ENCODE assay signal across 32 mouse cellular contexts in the genomic region with DNA sequence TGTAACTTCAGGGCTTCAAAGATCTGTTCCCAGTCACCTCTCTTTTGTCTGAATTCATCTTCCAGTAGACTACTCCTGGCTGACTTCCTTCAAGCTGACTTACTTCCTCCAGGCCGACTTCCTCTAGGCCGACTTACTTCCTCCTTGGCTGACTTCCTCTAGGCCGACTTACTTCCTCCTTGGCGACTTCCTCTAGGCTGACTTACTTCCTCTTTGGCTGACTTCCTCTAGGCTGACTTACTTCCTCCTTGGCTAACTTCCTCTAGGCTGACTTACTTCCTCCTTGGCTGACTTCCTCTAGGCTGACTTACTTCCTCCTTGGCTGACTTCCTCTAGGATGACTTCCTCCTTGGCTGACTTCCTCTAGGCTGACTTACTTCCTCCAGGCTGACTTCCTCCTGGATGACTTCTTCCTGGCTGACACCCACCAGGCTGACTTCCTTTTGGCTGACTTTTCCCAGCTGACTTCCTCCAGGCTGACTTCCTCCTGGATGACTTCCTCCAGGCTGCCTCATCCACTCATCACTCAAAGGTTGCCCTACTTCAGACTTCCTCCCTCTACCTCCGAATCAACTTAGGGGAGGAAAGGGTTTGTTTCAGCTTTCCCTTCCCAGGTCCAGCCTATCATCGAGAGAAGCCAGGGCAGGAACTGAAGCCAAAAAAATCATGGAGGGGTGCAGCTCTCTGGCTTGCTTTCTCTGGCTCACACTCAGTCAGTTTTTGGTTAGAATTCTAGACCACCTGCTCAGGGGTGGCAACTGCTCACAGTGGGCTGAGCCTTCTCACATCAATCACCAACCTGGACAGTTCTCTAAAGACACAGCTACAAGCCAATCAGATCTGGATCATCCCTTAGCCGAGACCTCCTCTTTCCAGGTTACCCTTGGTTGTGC.
DNase-seq lines count a peak whose midpoint lies in the region; ATAC-seq and TF ChIP-seq lines count a peak whose summit lies in the region.
"Had no signal": no experiment of that assay in that cellular context is flagged by ENCODE, and none has a peak within 500 bp of the region (broad histone marks: within the 10 kb centered on the region; RNA-seq: fewer than 3 reads in every experiment).

No protein-coding gene starts in this region.

- H3K27me3 ChIP-seq in testis, adult 2 months (ENCODE audit: control insufficient read depth, insufficient read depth, low read length) = no peaks in the 10 kb centered on the region
- no peaks in the 10 kb centered on the region for H3K27me3 ChIP-seq in intestine, embryonic 15.5 days (replicated peaks)
- H3K27me3 ChIP-seq: forebrain, embryonic 12.5 days; hindbrain, embryonic 13.5 days; midbrain, embryonic 12.5 days had no signal

- H3K4me1 ChIP-seq in testis, adult 2 months (ENCODE audit: control insufficient read depth, insufficient read depth, low read length) = peaks cover 3% of the 10 kb centered on the region; the same call in 1 of the 2 replicates
- no peaks in the 10 kb centered on the region for H3K4me1 ChIP-seq in bone marrow, adult 2 months (ENCODE audit: control insufficient read depth, insufficient read depth, low read length)
- H3K4me1 ChIP-seq in intestine, embryonic 15.5 days (replicated peaks) = 0 out of 2 replicates have a peak, but pooled peaks cover 6% of the 10 kb centered on the region
- H3K4me1 ChIP-seq: forebrain, embryonic 12.5 days; hindbrain, embryonic 13.5 days; midbrain, embryonic 12.5 days had no signal

- H3K9ac ChIP-seq in intestine, embryonic 15.5 days = no peak overlapping the region
- H3K9ac ChIP-seq: forebrain, embryonic 12.5 days; forebrain, postnatal 0 days; hindbrain, embryonic 13.5 days; liver, embryonic 14.5 days; midbrain, embryonic 12.5 days had no signal

- H3K4me3 ChIP-seq in testis, adult 2 months (ENCODE audit: control insufficient read depth, low read depth, low read length) = peak overlapping the region; percentile 25; the same call in 1 of the 2 replicates
- no peak overlapping the region for H3K4me3 ChIP-seq in bone marrow, adult 2 months (replicated peaks; ENCODE audit: control insufficient read depth, low read depth, low read length)
- no peak overlapping the region for H3K4me3 ChIP-seq in intestine, embryonic 15.5 days (replicated peaks)
- H3K4me3 ChIP-seq: erythroblast, embryonic 14.5 days; forebrain, embryonic 12.5 days; hindbrain, embryonic 13.5 days; layer of hippocampus, adult 2 months; midbrain, embryonic 12.5 days had no signal

- H3K27ac ChIP-seq in testis, adult 2 months (ENCODE audit: control insufficient read depth, insufficient read depth, low read depth, low read length) = no peak overlapping the region
- H3K27ac ChIP-seq in bone marrow, adult 2 months (ENCODE audit: control insufficient read depth, insufficient read depth, low read depth, low read length, poor library complexity) = peak overlapping the region; percentile 34
- H3K27ac ChIP-seq in intestine, embryonic 15.5 days = no peak overlapping the region
- H3K27ac ChIP-seq: forebrain, embryonic 12.5 days; hindbrain, embryonic 13.5 days; layer of hippocampus, adult 2 months; liver, embryonic 14.5 days; macrophage; midbrain, embryonic 12.5 days had no signal

- no peaks in the 10 kb centered on the region for H3K9me3 ChIP-seq in intestine, embryonic 15.5 days
- H3K9me3 ChIP-seq: forebrain, embryonic 12.5 days; hindbrain, embryonic 13.5 days; midbrain, embryonic 12.5 days had no signal

- H3K36me3 ChIP-seq in testis, adult 2 months (ENCODE audit: control insufficient read depth, insufficient read depth, low read length) = no peaks in the 10 kb centered on the region
- no peaks in the 10 kb centered on the region for H3K36me3 ChIP-seq in intestine, embryonic 15.5 days
- H3K36me3 ChIP-seq: forebrain, embryonic 12.5 days; G1E; hindbrain, embryonic 13.5 days; midbrain, embryonic 12.5 days had no signal

- no peak for DNase-seq in testis, postnatal 14 days (ENCODE audit: low spot score)
- DNase-seq in frontal cortex, postnatal 36 days (ENCODE audit: low spot score in 2 of 2) = no peak
- DNase-seq in left cerebral cortex, adult 11 months (ENCODE audit: low spot score) = no peak
- DNase-seq: adrenal gland, postnatal 25 days; cerebellum, adult 9-10 months; forebrain, postnatal 0 days; gastrocnemius, postnatal 25 days; heart, adult 18-20 months; heart, postnatal 36 days; kidney, adult 18-20 months; kidney, postnatal 36 days; layer of hippocampus, postnatal 36 days; liver; lung, adult 2 months; lung, postnatal 10 days; retina, postnatal 1 day; right cerebral cortex, postnatal 14 days; thymus, adult 2 months; thymus, postnatal 36 days had no signal

- H3K4me2 ChIP-seq in intestine, embryonic 15.5 days (replicated peaks) = no peak overlapping the region
- H3K4me2 ChIP-seq: forebrain, embryonic 12.5 days; heart, embryonic 11.5 days; hindbrain, embryonic 13.5 days; midbrain, embryonic 12.5 days had no signal

- TF ChIP-seq POLR2A in testis, adult 2 months (IDR thresholded peaks at IDR 0.05; ENCODE audit: control insufficient read depth, low read depth, low read length) = no peak
- no peak for TF ChIP-seq POLR2A in bone marrow, adult 2 months (IDR thresholded peaks at IDR 0.05; ENCODE audit: borderline replicate concordance, control insufficient read depth, low read depth, low read length)

- no peak for TF ChIP-seq CTCF in testis, adult 2 months (IDR thresholded peaks at IDR 0.05; ENCODE audit: control insufficient read depth, insufficient read depth, insufficient replicate concordance, low read depth, low read length)
- no peak for TF ChIP-seq CTCF in bone marrow, adult 2 months (IDR thresholded peaks at IDR 0.05; ENCODE audit: control insufficient read depth, insufficient read depth, low read length)

- ATAC-seq in megakaryocyte, adult 5-6 weeks (ENCODE audit: poor library complexity, severe bottlenecking) = peak; percentile 67
- no peak for ATAC-seq in intestine, embryonic 15.5 days
- ATAC-seq: forebrain, postnatal 0 days had no signal

- 44% methylated on average over 7 of the region's 7 CpGs for whole genome bisulfite sequencing in bone marrow, adult 2 months
- WGBS in intestine, embryonic 15.5 days = 85% methylated on average over 7 of the region's 7 CpGs
